Mouse (Mus musculus) bone marrow macrophage, adult 2 months (primary cell): ENCODE results near the gene Cobl.

Experiments
- CTCF ChIP-seq: IDR thresholded peaks from 2 replicates; pipeline ENCODE4 v1.5.1; 2012; ENCODE audit warnings: low read depth, mild to moderate bottlenecking, low read length, moderate library complexity
- POLR2A ChIP-seq: IDR thresholded peaks from 2 replicates; pipeline ENCODE4 v1.6.1; 2012; ENCODE audit warnings: mild to moderate bottlenecking, low read depth, low read length, borderline replicate concordance

DNA sequence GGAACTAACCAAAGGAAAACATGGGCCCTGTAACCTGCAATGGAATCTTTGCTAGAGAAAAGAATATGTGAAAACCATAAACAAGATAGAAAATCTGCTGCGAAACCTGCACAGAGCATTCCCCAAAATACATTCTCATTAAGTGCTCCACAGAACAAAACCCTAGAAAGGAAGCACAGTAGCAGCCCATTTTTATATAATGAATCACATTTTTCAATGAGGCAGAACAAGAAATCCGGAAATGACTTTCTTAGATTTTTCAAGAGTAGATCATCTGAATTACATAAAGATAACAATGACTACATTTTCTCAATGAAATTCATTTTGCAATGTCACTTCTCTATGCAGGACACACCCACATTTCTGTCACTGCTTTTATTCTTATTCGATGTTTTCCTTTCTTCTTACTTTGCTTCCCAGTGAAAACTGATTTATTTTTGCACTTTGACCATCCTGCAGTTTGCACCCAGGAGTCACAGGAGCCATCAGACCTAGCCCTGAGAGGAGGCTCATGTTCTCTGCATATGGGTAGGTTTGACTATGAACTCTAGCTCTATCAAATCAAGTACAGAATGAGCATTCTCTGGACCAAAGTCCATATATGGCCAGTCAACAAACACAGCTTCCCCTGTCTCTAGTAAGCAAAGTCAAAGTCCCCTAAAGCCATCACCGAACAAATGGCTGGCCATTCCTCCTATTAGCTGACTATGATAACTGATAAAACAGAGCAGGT lies 53.5 kb downstream of the Cobl start:
- no peak for TF ChIP-seq CTCF
- no peak for TF ChIP-seq POLR2A
